Mouse (Mus musculus) neural tube, embryonic 12.5 days (tissue): ENCODE results near the gene Tmem131. TPM values are rescaled to one million over a fixed set of nuclear protein-coding genes. Genes with fewer than 3 reads are reported as not detected.

Experiments used
- ATAC-seq: fragments of 200-750 bp; cut with Nextera tagmentation; 2 replicates; pipeline ENCODE4 v1.8.0; 2017; ENCODE audit warnings: low read depth, mild to moderate bottlenecking, moderate TSS enrichment, moderate library complexity; ENCODE audit not compliant: low FRiP score
- H3K27ac ChIP-seq: fragments of 300-500 bp; sonication (generic); 2 replicates; pipeline ENCODE4 v1.5.1; 2016
- H3K27me3 ChIP-seq: fragments of 300-500 bp; sonication (generic); replicated peaks from 2 replicates; pipeline ENCODE4 v1.6.1; 2016; ENCODE audit warnings: mild to moderate bottlenecking
- H3K36me3 ChIP-seq: fragments of 300-500 bp; sonication (generic); 2 replicates; pipeline ENCODE4 v1.6.1; 2016; ENCODE audit warnings: mild to moderate bottlenecking
- H3K4me1 ChIP-seq: fragments of 300-500 bp; sonication (generic); 2 replicates; pipeline ENCODE4 v1.6.1; 2016
- H3K4me2 ChIP-seq: fragments of 300-500 bp; sonication (generic); replicated peaks from 2 replicates; pipeline ENCODE4 v1.6.1; 2016; ENCODE audit warnings: mild to moderate bottlenecking
- H3K4me3 ChIP-seq: fragments of 300-500 bp; sonication (generic); 2 replicates; pipeline ENCODE4 v1.5.1; 2016
- H3K9ac ChIP-seq: fragments of 300-500 bp; sonication (generic); 2 replicates; pipeline ENCODE4 v1.6.1; 2016; ENCODE audit warnings: mild to moderate bottlenecking
- H3K9me3 ChIP-seq: fragments of 300-500 bp; sonication (generic); 2 replicates; pipeline ENCODE4 v1.6.1; 2016; ENCODE audit warnings: mild to moderate bottlenecking
- WGBS: fragments of 180-500 bp; shearing (Covaris S2); methylation state at CpG from one replicate; pipeline ENCODE4 v1.1.7; 2016; 5-methylcytosine and 5-hydroxymethylcytosine counted together
- polyA plus RNA-seq: library from polyadenylated mRNA; unstranded; fragments of >200 nt; fragmentation: Nextera tagmentation; extraction: Ambion mirVana; gene quantifications from 2 replicates; pipeline ENCODE4 v1.2.1, GENCODE M21; 2016

Tmem131 gene
- polyA plus RNA-seq, 1 experiment from 2014 or later: 18.3 TPM

GRCm38 (mm10) chr1:36936567-36936966, 6.9 kb downstream of the Tmem131 start:
- no peaks in the 10 kb centered on the region for H3K36me3 ChIP-seq
- no peaks in the 10 kb centered on the region for H3K27me3 ChIP-seq
- H3K27ac ChIP-seq: no peak overlapping the region
- no peak overlapping the region for H3K4me3 ChIP-seq
- ATAC-seq: no peak
- no peak overlapping the region for H3K4me2 ChIP-seq
- H3K4me1 ChIP-seq: peaks cover 21% of the 10 kb centered on the region; the same call in 1 of the 2 replicates
- 85% methylated on average over 7 of the region's 7 CpGs for WGBS
- H3K9ac ChIP-seq: no peak overlapping the region
- H3K9me3 ChIP-seq: no peaks in the 10 kb centered on the region

- Histone ChIP-seq H3K27me3 (no peaks in the 10 kb centered on the region), H3K27ac (no peak overlapping the region), H3K36me3 (no peaks in the 10 kb centered on the region), H3K4me1 (peaks cover 16% of the 10 kb centered on the region; the same call in 1 of the 2 replicates), H3K4me2 (no peak overlapping the region), H3K4me3 (no peak overlapping the region), H3K9me3 (no peaks in the 10 kb centered on the region), H3K9ac (no peak overlapping the region)
- WGBS: 64% methylated on average over 6 of the region's 6 CpGs
- ATAC-seq: no peak
These were observed 8.7 kb downstream of the Tmem131 start for GRCm38 (mm10) chr1:36934778-36935177.

GRCm38 (mm10) chr1:36933965-36934585, 9.4 kb downstream of the Tmem131 start:
- WGBS: 86% methylated on average over 8 of the region's 8 CpGs
- H3K4me2 ChIP-seq: no peak overlapping the region
- no peak overlapping the region for H3K4me3 ChIP-seq
- H3K36me3 ChIP-seq: no peaks in the 10 kb centered on the region
- no peaks in the 10 kb centered on the region for H3K9me3 ChIP-seq
- no peak overlapping the region for H3K27ac ChIP-seq
- H3K27me3 ChIP-seq: no peaks in the 10 kb centered on the region
- no peak for ATAC-seq
- H3K9ac ChIP-seq: no peak overlapping the region
- H3K4me1 ChIP-seq: peaks cover 16% of the 10 kb centered on the region; the same call in 1 of the 2 replicates

GRCm38 (mm10) chr1:36932231-36932630, 11.2 kb downstream of the Tmem131 start:
- Histone ChIP-seq H3K27ac (no peak overlapping the region), H3K9ac (no peak overlapping the region), H3K9me3 (no peaks in the 10 kb centered on the region), H3K4me3 (no peak overlapping the region), H3K4me2 (no peak overlapping the region), H3K4me1 (peaks cover 7% of the 10 kb centered on the region; the same call in 1 of the 2 replicates), H3K36me3 (no peaks in the 10 kb centered on the region), H3K27me3 (no peaks in the 10 kb centered on the region)
- no peak for ATAC-seq
- WGBS: 95% methylated on average over 1 of the region's 1 CpGs

GRCm38 (mm10) chr1:36930911-36931310, 12.6 kb downstream of the Tmem131 start:
- WGBS: 90% methylated on average over 8 of the region's 8 CpGs
- no peaks in the 10 kb centered on the region for H3K27me3 ChIP-seq
- H3K36me3 ChIP-seq: no peaks in the 10 kb centered on the region
- H3K27ac ChIP-seq: no peak overlapping the region
- no peak for ATAC-seq
- no peak overlapping the region for H3K4me2 ChIP-seq
- no peak overlapping the region for H3K4me3 ChIP-seq
- no peak overlapping the region for H3K9ac ChIP-seq
- H3K4me1 ChIP-seq: peaks cover 7% of the 10 kb centered on the region; the same call in 1 of the 2 replicates
- H3K9me3 ChIP-seq: no peaks in the 10 kb centered on the region

GRCm38 (mm10) chr1:36929996-36930395, 13.5 kb downstream of the Tmem131 start:
- 95% methylated on average over 2 of the region's 2 CpGs for WGBS
- Histone ChIP-seq H3K9ac (no peak overlapping the region), H3K27me3 (no peaks in the 10 kb centered on the region), H3K4me3 (no peak overlapping the region), H3K27ac (no peak overlapping the region), H3K9me3 (no peaks in the 10 kb centered on the region), H3K36me3 (no peaks in the 10 kb centered on the region), H3K4me2 (no peak overlapping the region), H3K4me1 (peaks cover 6% of the 10 kb centered on the region; the same call in 1 of the 2 replicates)
- ATAC-seq: no peak

GRCm38 (mm10) chr1:36928357-36929330, 14.8 kb downstream of the Tmem131 start:
- H3K27me3 ChIP-seq: no peaks in the 10 kb centered on the region
- no peak for ATAC-seq
- WGBS: 91% methylated on average over 6 of the region's 6 CpGs

GRCm38 (mm10) chr1:36927569-36927968, 15.9 kb downstream of the Tmem131 start:
- Histone ChIP-seq H3K9ac (no peak overlapping the region), H3K27me3 (no peaks in the 10 kb centered on the region), H3K4me3 (no peak overlapping the region), H3K36me3 (no peaks in the 10 kb centered on the region), H3K4me2 (no peak overlapping the region), H3K4me1 (no peaks in the 10 kb centered on the region; the same call in 1 of the 2 replicates), H3K27ac (no peak overlapping the region), H3K9me3 (no peaks in the 10 kb centered on the region)
- WGBS: 92% methylated on average over 2 of the region's 2 CpGs
- ATAC-seq: no peak

More at GRCm38 (mm10) chr1:36928357-36929330, 14.8 kb downstream of the Tmem131 start:
- Histone ChIP-seq H3K36me3 (no peaks in the 10 kb centered on the region), H3K9ac (no peak overlapping the region), H3K4me3 (no peak overlapping the region), H3K4me1 (no peaks in the 10 kb centered on the region; the same call in 1 of the 2 replicates), H3K27ac (no peak overlapping the region), H3K4me2 (no peak overlapping the region), H3K9me3 (no peaks in the 10 kb centered on the region)

- Histone ChIP-seq H3K9ac (no peak overlapping the region), H3K36me3 (no peaks in the 10 kb centered on the region), H3K4me1 (peaks cover 7% of the 10 kb centered on the region), H3K4me3 (no peak overlapping the region), H3K9me3 (no peaks in the 10 kb centered on the region), H3K4me2 (no peak overlapping the region), H3K27me3 (no peaks in the 10 kb centered on the region), H3K27ac (no peak overlapping the region)
- WGBS: 94% methylated on average over 6 of the region's 6 CpGs
- ATAC-seq: no peak
These were observed 16.7 kb downstream of the Tmem131 start for GRCm38 (mm10) chr1:36926738-36927137.

- no peak overlapping the region for H3K27ac ChIP-seq
- H3K9ac ChIP-seq: no peak overlapping the region
- H3K4me1 ChIP-seq: peaks cover 12% of the 10 kb centered on the region
- H3K36me3 ChIP-seq: no peaks in the 10 kb centered on the region
- no peaks in the 10 kb centered on the region for H3K9me3 ChIP-seq
- 92% methylated on average over 4 of the region's 4 CpGs for WGBS
- H3K4me3 ChIP-seq: no peak overlapping the region
- H3K4me2 ChIP-seq: no peak overlapping the region
- ATAC-seq: no peak
- no peaks in the 10 kb centered on the region for H3K27me3 ChIP-seq
These were observed 17.2 kb downstream of the Tmem131 start for GRCm38 (mm10) chr1:36926246-36926645.

- Histone ChIP-seq H3K4me2 (no peak overlapping the region), H3K4me3 (no peak overlapping the region), H3K4me1 (peaks cover 12% of the 10 kb centered on the region), H3K9ac (no peak overlapping the region), H3K27me3 (no peaks in the 10 kb centered on the region), H3K27ac (no peak overlapping the region), H3K36me3 (no peaks in the 10 kb centered on the region), H3K9me3 (no peaks in the 10 kb centered on the region)
- ATAC-seq: no peak
- WGBS: 78% methylated on average over 5 of the region's 5 CpGs
These were observed 17.7 kb downstream of the Tmem131 start for GRCm38 (mm10) chr1:36925781-36926180.

- Histone ChIP-seq H3K9me3 (no peaks in the 10 kb centered on the region), H3K36me3 (no peaks in the 10 kb centered on the region), H3K4me3 (no peak overlapping the region), H3K4me2 (no peak overlapping the region), H3K4me1 (peaks cover 12% of the 10 kb centered on the region), H3K9ac (no peak overlapping the region), H3K27me3 (no peaks in the 10 kb centered on the region), H3K27ac (no peak overlapping the region)
- no peak for ATAC-seq
- 88% methylated on average over 2 of the region's 2 CpGs for WGBS
These were observed 18.6 kb downstream of the Tmem131 start for GRCm38 (mm10) chr1:36924853-36925252.
